24 mouse cellular contexts compared by ENCODE assay signal in genomic region chr9:69718431-69718830, GRCm38 (mm10). TPM values are rescaled to one million over a fixed set of nuclear protein-coding genes. Genes with fewer than 3 reads are reported as not detected.
"Had no signal": no experiment of that assay in that cellular context is flagged by ENCODE, and none has a peak within 500 bp of the region (broad histone marks: within the 10 kb centered on the region; RNA-seq: fewer than 3 reads in every experiment).

No protein-coding gene starts in this region.

- ATAC-seq: midbrain, embryonic 16.5 days had no signal

- H3K36me3 ChIP-seq: midbrain, embryonic 12.5 days; neural tube, embryonic 13.5 days; neural tube, embryonic 15.5 days had no signal

- H3K4me3 ChIP-seq: midbrain, embryonic 12.5 days; myocyte; neural tube, embryonic 13.5 days; neural tube, embryonic 15.5 days had no signal

- H3K27me3 ChIP-seq: neural tube, embryonic 13.5 days had no signal

- H3K27ac ChIP-seq: midbrain, embryonic 12.5 days; neural tube, embryonic 13.5 days; neural tube, embryonic 15.5 days had no signal

- H3K4me2 ChIP-seq: lung, embryonic 14.5 days; midbrain, embryonic 12.5 days; neural tube, embryonic 13.5 days; neural tube, embryonic 15.5 days had no signal

- H3K9ac ChIP-seq: lung, embryonic 14.5 days; midbrain, embryonic 12.5 days; neural tube, embryonic 13.5 days; neural tube, embryonic 15.5 days had no signal

- H3K9me3 ChIP-seq: midbrain, embryonic 12.5 days; neural tube, embryonic 13.5 days; neural tube, embryonic 15.5 days had no signal

- DNase-seq: lung, adult 18-20 months; lung, embryonic 14.5 days; lung, postnatal 10 days; lung, postnatal 4 days; midbrain, embryonic 14.5 days; retina, postnatal 1 day; right cerebral cortex, adult 18-20 months; right cerebral cortex, postnatal 25 days; right cerebral cortex, postnatal 4 days; spleen, adult 18-20 months; thymus, adult 18-20 months; thymus, postnatal 14 days; thymus, postnatal 36 days had no signal

RNA-seq across cellular contexts. Expression of gene Foxb1, which starts 42.3 kb away (rescaled TPM):
- total RNA-seq: megakaryocyte, adult 5-6 weeks; megakaryocyte-erythroid progenitor cell, adult 5-6 weeks had no signal
- polyA plus RNA-seq: lung, embryonic 14.5 days; lung, embryonic 16.5 days; myocyte; small intestine, adult 2 months; stomach, embryonic 14.5 days; stomach, embryonic 16.5 days had no signal
